Mouse (Mus musculus) cerebral cortex, adult 2 months (tissue): ENCODE results near the gene Bmper.

Experiments
- WGBS: fragments of 180-500 bp; shearing (Covaris S2); methylation state at CpG from one replicate; pipeline ENCODE4 v1.1.7; 2018; 5-methylcytosine and 5-hydroxymethylcytosine counted together

Gene Bmper

DNA sequence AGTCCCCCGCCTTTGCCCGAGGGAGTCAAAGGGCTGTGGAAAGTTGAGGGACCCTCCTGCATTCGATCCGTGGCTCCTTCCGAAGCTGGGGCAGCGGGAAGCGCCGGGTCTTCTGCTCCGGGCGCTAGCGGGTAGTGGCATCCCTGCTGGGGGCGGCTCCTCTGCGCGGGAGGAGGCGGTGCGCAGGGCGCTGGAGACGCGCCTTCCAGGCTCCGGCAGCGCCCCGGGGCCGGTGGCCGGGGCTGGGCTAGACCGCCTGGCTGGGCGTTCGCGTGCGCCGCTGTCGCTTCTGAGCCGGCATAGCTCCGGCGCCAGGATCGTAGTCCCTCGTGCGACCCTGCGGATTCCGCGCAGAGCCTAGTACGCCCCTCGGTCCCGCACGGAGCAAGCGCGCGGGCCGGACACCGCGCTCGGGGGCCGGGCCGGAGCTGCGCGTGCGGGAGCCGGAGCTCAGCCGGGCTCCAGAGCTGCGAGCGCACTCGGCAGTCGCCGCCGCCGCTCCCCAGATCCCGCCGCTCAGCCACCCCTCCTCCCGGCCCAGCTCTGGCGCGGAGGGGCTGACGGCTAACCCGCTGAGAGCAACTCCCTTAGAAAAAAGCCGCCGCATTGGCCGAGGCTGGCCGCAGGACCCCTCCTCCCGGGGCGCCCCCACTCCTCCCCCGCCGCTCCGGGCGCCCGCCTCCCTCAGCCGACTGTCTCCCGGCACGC lies at the start of gene Bmper:
Bmper (plus strand) TSS at position 236 of the 708 bp plus-strand sequence.
- WGBS = under 1% methylated on average over 78 of the region's 86 CpGs

DNA sequence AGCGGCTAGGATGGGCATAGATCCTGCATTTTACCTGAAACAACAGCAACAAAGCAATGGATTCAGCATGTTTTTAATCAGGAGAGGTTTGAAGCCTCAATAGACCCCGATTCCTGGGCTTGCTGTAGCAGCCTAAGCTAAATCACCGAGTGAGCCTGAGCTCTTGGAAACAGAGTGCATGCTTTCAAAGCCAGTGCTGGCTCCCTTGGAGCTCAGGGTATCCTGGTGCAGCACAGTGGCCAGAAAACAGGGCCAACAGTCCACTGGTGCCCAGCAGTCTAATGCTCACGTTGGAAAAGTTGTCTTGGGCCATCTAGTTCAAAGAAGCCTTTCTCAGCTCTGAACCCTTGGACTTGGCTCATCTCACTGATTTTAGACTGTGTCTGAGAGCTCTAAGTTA lies 45.4 kb upstream of the Bmper start:
- 71% methylated on average over 4 of the region's 4 CpGs for WGBS

DNA sequence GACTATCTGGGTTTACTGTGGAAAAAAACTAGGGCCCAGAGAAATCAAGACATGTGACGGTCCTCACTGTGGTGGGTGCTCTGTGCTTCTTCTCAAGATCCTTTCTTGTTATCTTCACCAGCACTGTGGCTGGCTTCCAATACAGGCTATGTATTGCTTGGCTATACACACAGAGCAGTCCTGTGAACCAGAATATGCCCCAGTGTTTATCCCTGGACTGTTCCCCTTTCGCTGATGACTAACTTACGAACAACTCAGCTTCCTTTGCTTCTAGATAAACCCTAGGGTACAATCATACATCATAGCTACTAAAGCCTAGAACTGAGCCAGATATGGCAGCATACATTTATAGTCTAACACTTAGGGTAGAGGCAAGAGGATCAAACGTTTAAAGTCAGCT lies 35.7 kb upstream of the Bmper start:
- 81% methylated on average over 4 of the region's 4 CpGs for WGBS

DNA sequence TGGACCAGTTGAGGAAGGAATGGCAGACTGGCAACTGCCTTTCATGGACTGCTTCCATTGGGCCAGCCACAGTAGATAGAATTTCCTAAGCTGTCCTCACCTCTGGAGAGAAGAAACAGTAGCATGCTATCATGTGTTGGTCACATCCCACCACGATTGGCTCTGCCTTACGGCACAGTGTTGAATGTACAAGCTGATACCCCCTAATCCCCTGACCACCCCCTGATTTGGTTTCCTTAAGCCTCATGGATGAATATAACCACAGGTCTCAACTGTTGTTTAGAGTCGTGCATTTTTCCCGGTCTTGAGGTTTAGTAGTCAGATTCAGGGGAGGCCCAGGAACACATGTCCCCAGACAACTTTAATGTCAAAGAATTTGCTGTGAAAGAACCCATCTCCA lies 34.7 kb upstream of the Bmper start:
- WGBS = 87% methylated on average over 4 of the region's 4 CpGs

DNA sequence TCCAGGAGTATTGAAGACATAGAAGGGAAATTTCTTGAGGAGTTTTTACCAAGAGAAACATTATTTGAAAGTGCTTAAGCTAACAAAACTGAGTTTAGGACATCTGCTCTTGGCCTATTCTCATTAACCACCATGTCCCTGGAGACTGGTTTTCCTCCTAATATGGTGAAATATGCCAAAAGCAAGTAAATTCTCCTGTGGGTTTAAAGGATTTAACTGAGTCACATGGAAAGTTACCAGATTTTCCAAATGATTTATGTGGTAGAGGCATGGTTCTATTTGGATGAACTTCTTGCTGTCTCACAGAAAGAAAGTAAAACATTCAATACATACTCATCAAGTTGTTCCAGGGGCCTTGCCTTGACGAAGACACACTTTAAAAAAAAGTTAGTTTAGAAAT lies 31.9 kb upstream of the Bmper start:
- 76% methylated on average over 1 of the region's 1 CpGs for WGBS

DNA sequence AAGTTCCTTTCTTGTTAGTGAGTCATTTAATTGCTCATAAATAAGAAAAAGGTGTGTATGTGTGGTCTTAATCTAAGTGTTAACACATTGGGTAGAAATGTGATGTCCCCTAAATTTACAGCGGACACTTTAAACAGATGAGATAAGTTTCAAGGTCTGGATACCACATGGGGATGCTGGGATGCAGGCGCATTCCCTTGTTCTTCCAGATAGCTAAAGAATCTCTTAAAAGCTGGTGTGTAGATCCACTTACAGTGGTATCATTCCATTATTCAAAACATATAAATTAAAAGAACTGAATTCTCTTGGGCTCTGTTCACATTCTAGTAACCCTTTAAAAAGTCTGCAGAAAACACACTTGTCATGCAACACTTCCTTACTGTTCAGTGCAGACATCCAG lies 31.4 kb upstream of the Bmper start:
- WGBS = 98% methylated on average over 2 of the region's 2 CpGs

DNA sequence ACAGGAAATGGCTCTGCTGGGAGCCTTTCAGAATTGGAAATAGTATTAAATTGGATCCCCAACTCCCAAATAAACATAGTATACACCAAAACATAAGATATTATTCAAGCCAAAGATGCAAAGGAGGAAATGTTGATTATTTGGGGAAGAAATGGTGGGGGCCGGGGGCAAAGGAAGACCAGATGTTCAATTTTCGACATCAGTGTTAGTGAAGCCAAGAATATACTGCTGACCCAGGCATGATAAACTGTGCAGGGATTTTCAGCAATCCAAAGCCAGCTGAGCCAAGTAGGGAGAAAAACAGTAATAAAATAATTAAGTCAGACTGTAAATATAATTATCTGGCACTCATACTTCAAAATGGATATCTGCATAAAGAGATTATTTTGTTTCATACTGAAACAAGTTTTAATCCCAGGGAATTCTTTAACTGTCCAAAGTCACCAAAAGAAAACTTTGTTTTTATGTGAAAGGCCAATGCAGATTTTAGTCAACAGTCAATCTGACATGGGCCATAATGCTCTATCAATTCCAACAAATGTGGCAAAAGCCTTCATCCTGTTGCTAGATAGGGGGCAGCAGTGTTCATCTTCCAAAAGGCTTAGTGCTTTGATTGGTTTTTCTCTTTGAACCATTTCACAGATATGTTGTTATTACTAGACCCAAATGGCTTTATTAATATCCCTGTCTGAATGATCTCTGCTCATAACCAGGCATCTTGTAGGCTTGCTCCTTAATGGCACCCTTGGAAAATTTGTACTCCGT lies 30.1 kb upstream of the Bmper start:
- 91% methylated on average over 3 of the region's 3 CpGs for WGBS

DNA sequence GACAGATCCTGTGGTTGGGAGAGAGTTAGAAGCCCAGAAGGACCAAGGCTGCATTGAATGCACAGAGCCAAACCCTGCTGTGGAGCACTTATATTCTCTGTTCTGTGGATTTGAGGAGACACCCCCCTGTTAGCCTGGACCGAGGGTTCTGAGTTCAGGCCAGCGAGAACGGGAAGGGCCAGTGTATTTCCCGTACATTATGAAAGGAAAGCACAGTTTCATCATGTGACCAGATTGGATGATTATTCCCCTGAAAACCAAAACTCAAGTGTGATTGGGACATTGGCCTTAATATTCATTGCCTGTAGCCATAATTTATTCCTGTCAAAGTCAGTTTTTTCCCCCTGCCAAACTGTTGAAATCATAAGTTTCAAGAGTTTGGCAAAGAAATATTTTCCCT lies 23.9 kb upstream of the Bmper start:
- 90% methylated on average over 4 of the region's 4 CpGs for WGBS

DNA sequence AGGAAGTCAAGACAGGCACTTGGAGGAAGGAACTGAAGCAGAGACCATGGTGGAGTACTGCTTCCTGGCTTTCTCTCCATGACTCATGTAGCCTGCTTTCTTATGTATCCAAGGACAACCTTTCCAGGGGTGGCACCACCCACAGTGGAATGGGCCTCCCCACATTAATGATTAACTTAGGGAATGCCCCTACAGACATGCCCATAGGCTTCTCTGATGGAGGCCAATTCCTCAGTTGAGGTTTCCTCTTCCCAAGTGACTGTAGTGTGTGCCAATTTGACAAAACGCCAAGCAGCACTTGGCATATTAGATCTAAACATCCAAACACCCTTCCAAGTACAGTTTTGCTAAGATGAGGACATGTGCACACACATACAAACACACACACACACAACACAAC lies 23.0 kb upstream of the Bmper start:
- 80% methylated on average over 1 of the region's 1 CpGs for WGBS

DNA sequence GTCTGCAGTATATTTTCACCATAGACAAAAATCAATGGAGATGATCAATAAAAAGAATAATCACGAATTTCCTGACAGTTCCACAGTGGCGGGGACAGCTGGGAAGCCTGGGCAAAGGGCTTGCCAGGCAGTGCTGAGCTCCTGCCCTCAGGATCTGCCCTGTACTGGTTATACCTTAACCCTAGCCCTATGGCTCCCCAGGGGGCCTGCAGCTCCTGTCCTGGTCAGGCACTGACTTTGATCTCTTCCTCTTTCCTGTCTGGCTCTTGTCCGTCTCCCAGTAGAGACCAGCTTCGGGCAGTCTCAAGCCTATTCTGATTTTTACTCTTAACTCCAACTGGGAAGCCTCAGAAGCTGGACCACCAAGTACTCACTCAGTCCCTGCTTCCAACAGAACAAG lies 22.0 kb upstream of the Bmper start:
- WGBS = 83% methylated on average over 4 of the region's 4 CpGs

DNA sequence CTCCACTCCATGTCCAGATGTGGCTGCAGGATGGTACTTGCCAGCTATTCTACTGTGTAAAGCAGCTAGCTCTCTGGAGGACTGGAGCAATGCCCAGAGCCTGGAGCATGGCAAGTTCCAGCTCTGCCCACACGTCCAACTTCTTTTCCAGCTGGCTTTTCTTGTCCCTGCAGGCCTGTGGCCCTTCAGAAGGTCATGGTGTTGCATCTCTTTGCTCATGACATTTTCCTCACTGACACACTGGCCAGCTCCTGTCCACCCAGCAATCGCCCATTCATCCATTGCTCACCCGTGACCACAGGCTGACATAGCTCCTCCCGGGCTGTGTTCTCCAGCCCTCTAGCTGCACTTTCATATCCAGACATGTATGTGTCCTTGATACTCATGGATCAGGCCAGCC lies 20.4 kb upstream of the Bmper start:
- WGBS = 83% methylated on average over 4 of the region's 4 CpGs

DNA sequence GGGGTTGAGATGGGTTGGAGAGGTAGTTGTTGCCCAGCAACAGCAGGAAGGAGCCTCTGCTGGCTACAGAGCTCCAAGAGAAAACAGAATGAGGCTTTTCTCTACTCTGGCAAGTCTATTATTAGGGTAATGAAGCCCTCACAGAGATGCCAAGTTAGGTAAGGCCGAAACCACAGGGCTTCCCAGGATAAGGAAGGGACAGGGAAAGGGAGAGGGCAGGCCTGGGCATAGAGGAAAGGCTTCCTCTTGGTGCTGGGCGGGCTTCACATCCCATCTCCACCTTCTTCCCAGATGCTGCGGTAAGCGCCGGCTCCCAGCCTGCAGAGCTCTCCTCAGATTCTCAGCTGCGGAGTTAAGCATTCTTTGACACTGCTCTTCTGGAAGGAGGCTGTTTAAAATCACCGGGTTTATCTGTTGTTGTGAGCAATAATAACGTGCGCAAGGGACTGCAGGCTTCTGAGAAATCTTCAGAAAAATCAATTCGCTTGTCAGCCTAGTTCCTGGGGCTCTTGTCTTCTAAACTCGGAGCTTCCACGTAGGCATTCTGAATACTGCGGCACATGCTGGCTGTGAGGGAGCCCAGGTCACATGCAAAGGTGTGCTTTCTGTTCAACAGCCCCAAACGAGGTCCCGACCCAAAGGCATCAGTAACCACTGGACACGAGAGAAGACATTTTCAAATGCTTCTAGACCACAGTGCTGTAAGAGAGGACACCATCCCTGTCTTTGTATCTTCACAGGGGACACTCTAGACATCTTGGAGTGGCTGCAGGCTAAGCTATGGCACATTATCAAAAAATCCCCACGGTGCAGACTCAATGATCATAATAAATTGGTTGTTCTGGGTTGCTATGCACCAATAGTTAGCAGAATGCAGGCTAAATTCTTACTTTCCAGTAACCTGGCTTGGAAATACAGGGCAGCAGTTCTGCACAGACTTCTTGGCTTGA lies 18.3 kb upstream of the Bmper start:
- 11% methylated on average over 17 of the region's 17 CpGs for WGBS

DNA sequence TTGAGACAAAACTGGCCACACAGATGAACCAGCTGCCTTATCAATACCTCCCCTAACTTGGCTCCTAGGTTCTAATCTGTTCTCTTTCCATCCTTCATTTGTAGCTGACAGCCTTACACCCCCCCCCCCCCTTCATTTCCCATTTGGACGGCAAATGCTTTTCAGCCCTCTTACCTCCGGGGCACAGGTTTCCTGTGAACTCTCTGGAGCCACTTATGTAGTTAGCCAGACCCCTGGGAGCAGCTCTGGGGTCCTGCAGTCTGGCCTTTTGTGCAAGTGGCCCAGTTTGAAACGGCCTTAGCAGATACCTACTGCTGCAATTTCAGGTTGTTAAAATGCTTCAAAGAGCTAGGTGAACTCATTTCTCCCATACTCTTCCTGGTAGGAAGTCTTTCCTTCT lies 17.6 kb upstream of the Bmper start:
- WGBS = 66% methylated on average over 3 of the region's 3 CpGs

DNA sequence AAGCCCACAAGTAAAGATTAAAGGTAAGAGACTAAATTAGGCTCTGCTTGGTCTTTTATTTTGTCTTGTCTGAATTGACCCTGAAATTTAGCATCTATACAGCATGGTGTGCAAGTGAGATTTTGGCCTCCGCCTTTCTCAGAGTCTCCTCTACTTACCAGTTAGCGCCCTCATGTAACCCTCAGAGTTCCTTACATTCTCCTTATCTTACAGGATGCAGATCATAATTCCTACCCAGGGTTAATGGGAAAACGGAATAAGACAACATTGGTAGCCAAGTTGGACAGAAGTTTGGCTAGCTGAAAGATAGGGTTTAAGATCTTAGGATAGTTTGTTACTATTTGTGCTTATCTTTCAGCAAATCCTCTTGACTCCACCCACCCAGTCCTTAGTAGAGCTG lies 17.1 kb upstream of the Bmper start:
- WGBS = 93% methylated on average over 3 of the region's 3 CpGs

DNA sequence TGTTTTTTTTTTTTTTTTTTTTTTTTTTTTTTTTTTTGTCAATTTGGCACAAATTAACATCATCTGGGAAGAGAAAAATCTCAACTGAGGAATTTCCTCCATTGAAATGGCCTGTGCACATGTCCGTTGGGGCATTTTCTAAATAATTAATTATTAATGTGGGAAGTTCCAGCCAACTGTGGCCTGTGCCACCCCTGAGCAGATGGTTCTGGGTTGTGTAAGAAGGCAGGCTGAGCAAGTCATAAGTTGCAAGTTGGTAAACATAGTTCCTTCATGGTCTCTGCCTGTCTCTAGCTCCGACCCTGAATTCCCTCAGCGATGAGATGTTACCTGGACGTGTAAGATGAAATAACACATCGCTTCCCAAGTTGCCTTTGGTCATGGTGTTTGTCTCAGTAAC lies 16.7 kb upstream of the Bmper start:
- 90% methylated on average over 5 of the region's 5 CpGs for WGBS

DNA sequence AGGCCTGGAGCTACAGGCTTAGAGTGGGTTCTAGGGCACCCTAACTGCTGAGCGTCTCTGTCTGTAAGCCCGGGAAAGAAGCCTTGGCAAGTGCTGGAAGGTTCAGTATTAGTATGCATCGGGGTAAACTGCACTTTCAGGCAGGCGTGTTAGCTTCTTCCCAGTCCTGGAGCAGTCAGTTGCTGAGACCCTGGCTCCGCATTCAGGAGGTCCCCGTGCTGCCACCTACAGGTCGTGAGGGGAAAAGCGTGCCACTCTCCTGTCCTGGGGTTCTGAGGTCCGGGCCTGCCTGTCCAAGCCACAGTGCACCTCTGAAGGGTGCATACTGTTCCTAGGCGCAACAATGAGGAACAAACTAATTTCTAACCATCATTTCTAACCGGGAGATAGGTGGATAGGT lies 10.6 kb upstream of the Bmper start:
- 8% methylated on average over 11 of the region's 11 CpGs for WGBS

DNA sequence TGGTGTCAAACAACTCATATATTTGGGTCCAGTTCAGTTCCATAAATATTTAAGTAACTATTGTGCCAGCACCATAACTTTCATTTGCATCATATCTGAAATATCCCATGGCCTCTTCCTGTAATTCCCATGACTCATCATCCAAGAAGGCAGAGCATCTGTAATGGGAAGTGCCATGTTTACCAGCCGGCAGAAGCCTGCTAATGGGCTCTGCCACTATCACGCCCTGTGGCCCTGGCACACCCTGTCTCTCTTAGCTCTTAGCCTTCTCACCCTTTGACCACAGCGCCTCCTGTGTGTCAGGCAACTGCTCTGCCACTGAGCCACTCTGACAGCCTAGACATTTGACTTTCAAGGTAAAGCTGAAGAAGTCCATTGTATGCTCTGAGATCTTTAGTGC lies 3.1 kb upstream of the Bmper start:
- 63% methylated on average over 3 of the region's 3 CpGs for WGBS

DNA sequence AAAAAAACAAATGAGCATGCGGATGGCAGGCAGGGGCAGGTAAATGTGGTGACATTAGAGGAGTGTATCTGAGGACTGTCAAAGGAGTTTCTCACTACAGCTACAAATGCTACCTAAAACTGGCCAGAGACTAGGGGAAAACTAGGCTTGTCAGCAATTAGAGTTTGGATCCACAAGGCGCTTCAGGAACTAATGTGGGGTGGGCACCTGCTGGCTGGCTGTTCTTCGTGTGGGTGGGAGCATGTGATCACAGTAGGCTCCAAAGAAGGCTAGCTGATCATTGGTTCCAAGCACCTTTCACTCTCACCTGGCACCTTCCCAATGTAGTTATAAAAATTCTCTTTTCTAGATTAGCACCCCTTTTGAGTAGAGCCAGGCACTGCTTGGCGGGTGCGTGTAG lies 900 bp upstream of the Bmper start:
- WGBS = 30% methylated on average over 5 of the region's 5 CpGs

DNA sequence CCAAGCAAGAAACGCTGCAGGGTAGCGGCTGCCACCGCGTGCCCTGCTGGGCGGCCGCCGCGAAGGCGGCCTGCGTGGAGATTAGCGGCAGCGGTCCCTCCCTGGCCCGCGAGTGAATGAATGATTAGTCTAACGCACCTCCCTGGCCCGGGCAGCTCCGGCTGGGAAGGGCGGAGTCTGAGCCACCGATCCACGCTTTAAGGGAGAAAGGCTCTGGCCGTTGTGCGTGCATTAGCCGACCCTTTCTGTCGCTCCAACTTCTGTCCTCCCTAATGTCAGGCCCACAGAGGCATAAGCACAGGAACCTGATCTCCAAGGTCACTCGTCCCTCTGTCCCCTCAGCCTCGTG lies 410 bp upstream of the Bmper start:
- WGBS = under 1% methylated on average over 25 of the region's 26 CpGs

DNA sequence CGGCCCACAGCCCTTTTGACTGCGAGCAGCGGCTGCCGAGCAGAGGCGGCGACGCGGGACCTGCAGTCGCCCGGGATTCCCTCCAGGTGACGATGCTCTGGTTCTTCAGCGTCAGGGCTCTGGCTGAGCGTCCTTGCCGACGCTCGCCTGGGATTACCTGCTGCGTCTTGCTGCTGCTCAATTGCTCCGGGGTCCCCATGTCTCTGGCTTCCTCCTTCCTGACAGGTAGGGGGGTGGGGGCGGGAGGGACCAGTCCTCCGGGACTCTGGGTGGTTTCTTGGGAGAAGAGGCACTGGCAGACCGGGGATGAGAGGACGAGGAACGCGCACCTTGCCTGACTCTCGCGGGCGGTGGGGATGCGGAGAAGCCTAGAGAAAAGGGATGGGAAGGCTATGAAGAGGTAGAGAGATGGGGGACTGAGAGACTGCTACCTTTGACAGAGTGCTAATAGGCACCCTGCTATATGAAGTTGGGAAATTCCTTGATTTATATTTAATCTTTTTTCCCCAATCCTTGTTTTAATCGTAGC lies 737 bp downstream of the Bmper start:
- 1% methylated on average over 29 of the region's 29 CpGs for WGBS

DNA sequence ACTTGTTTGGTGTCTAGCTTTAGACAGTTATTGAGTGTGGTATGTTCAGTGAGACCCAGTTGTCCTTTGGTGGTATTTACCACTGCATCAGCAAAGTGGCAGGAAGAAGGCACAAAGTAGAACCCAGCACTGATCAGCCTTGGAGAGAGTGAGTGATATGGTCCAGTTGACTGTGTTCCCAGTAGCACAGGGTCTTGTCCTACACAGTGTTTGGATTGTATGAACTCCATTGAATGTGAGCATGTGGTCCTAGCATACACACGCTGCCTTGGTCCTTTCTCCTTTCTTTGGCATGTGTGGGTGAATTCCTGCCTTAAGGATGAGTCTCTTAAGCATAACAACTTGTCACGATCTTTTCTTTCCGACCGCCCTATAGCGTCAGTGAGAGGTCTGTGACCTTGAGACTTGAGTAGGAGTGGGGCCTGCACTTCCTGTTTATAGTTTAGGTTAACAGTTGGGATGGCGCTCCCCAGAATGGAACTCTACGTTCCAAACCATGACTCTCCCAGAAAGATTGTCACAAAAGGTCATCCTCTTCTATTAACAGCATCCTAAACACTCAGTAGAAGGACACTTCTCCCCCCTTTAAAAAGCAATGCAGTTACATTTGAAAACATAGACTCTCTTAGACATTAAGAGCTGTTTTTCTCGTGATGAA lies 10.7 kb downstream of the Bmper start:
- WGBS = 89% methylated on average over 8 of the region's 8 CpGs
